Mouse (Mus musculus): ENCODE results near the gene Fgf8. TPM values are rescaled to one million over a fixed set of nuclear protein-coding genes. Genes with fewer than 3 reads are reported as not detected.

Fgf8 gene
- 0.51 and 0.70 TPM in 2 replicates for polyA plus RNA-seq (2012; rRNA removed)

GRCm38 (mm10) chr19:45742218-45742983 is at the start of gene Fgf8:
Fgf8 (minus strand) TSS chr19:45742915.

GRCm38 (mm10) chr19:45783181-45783932 is 40.6 kb upstream of the Fgf8 start, which contains the start of gene Mgea5:
Mgea5 (minus strand) TSS chr19:45783837.

GRCm38 (mm10) chr19:45749243-45750043 is 6.7 kb upstream of the Fgf8 start, which contains the start of gene Npm3:
Npm3 (minus strand) TSS chr19:45749591.

Other genes starting within 250 kb of the Fgf8 start
- 7.8 TPM in 2 replicates for gene Poll, start 182.4 kb downstream of the Fgf8 start, polyA plus RNA-seq (2012; rRNA removed)
- gene Gm17018, start 182.3 kb downstream of the Fgf8 start, polyA plus RNA-seq (2012; rRNA removed) = 29.3 and 31.3 TPM in 2 replicates
- 49.0 and 50.8 TPM in 2 replicates for gene Fbxw4, start 82.6 kb downstream of the Fgf8 start, polyA plus RNA-seq (2012; rRNA removed)
- gene Npm3, start 6.7 kb upstream of the Fgf8 start, polyA plus RNA-seq (2012; rRNA removed) = 74.6 and 94.7 TPM in 2 replicates
- 146 and 153 TPM in 2 replicates for gene Mgea5, start 40.9 kb upstream of the Fgf8 start, polyA plus RNA-seq (2012; rRNA removed)
- 31.4 and 35.2 TPM in 2 replicates for gene Kcnip2, start 73.1 kb upstream of the Fgf8 start, polyA plus RNA-seq (2012; rRNA removed)

All from central nervous system, embryonic 18 days (tissue).